ENCODE assay signal across 11 mouse cellular contexts in genomic region chr1:133471086-133471485, GRCm38 (mm10). TPM values are rescaled to one million over a fixed set of nuclear protein-coding genes. Genes with fewer than 3 reads are reported as not detected.
DNase-seq lines count a peak whose midpoint lies in the region; TF ChIP-seq lines count a peak whose summit lies in the region.
"Had no signal": no experiment of that assay in that cellular context is flagged by ENCODE, and none has a peak within 500 bp of the region (broad histone marks: within the 10 kb centered on the region; RNA-seq: fewer than 3 reads in every experiment).

No protein-coding gene starts in this region.

- no peaks in the 10 kb centered on the region for H3K79me2 ChIP-seq in myocyte (ENCODE audit: control insufficient read depth, insufficient read depth)

- no peaks in the 10 kb centered on the region for H3K36me3 ChIP-seq in myocyte (ENCODE audit: control insufficient read depth, insufficient read depth)

- H3K27me3 ChIP-seq in myocyte (ENCODE audit: control insufficient read depth, insufficient read depth, insufficient read length), result no peaks in the 10 kb centered on the region

- peak overlapping the region; percentile 6 for H3K4me3 ChIP-seq in myocyte

- peak; percentile 67 for TF ChIP-seq POLR2A in myocyte (IDR thresholded peaks at IDR 0.05; ENCODE audit: insufficient read length, low read depth)

- DNase-seq in gastrocnemius, adult 18-20 months (ENCODE audit: low spot score), result peak; percentile 74
- no peak for DNase-seq in gastrocnemius, postnatal 10 days
- peak; percentile 84 to 87 for DNase-seq in heart, adult 9 months (ENCODE audit: low spot score in 2 of 2)
- DNase-seq in kidney, adult 9 months, result peak; percentile 56
- no peak for DNase-seq in layer of hippocampus, adult 9-11 months
- no peak for DNase-seq in cerebellum, postnatal 4 days (ENCODE audit: low spot score in 2 of 2)
- no peak for DNase-seq in cerebellum, adult 11-12 months
- DNase-seq: cerebellum, postnatal 36 days; right cerebral cortex, postnatal 25 days had no signal

- H3K4me2 ChIP-seq in myocyte (ENCODE audit: low read depth), result peak overlapping the region; percentile 74
- H3K4me2 ChIP-seq: liver, embryonic 11.5 days had no signal

- no peak overlapping the region for H3ac ChIP-seq in myocyte (ENCODE audit: control insufficient read depth, insufficient read length)

TF ChIP-seq in myocyte, 11 proteins besides CTCF, POLR2A, EP300 and RAD21:
- TF ChIP-seq SRF (IDR thresholded peaks at IDR 0.05; ENCODE audit: control insufficient read depth, insufficient read length, low read depth) (peak; percentile 24), MYOD1 (IDR thresholded peaks at IDR 0.05; ENCODE audit: control insufficient read depth in 1 of 3, insufficient read length in 2 of 3, low read depth in 2 of 3) (peak in 2 of 3 experiments; percentile 51 to 68), USF1 (IDR thresholded peaks at IDR 0.05; ENCODE audit: low read depth) (no peak), POLR2AphosphoS2 (IDR thresholded peaks at IDR 0.05; ENCODE audit: insufficient read length, low read depth) (peak; percentile 42)

RNA-seq across cellular contexts. Expression of gene Sox13, which starts 46.9 kb away (rescaled TPM):
- 10 to 100 TPM in 1 of 2 experiments, 1 to 10 TPM in 1; 6.2 to 11.5 TPM for total RNA-seq in gastrocnemius, adult 18-20 months (2021)
- 10 to 100 TPM; 10.1 to 15.9 TPM for total RNA-seq in gastrocnemius, postnatal 10 days (2021)
- 0.80 TPM for polyA plus RNA-seq in myocyte (2012; fragmentation: generic; extraction: Trizol)

Comparison
In these comparisons a context has a peak if more than half of its experiments do, and no peak if none do; other contexts are left out.
1. DNase-seq: peak in gastrocnemius, adult 18-20 months (single experiment), heart, adult 9 months (2 of 2) and kidney, adult 9 months (single experiment); none in gastrocnemius, postnatal 10 days (single experiment), layer of hippocampus, adult 9-11 months (single experiment), cerebellum, postnatal 4 days (0 of 2) and cerebellum, adult 11-12 months (single experiment).